Mouse (Mus musculus) adrenal gland, postnatal 0 days (tissue): ENCODE results near the gene Psd4. TPM values are rescaled to one million over a fixed set of nuclear protein-coding genes. Genes with fewer than 3 reads are reported as not detected.

Experiments
- polyA plus RNA-seq: library from polyadenylated mRNA; unstranded; fragments of >200 nt; fragmentation: Nextera tagmentation; extraction: Ambion mirVana; gene quantifications from 2 replicates; pipeline ENCODE4 v1.2.1, GENCODE M21; 2015

Psd4 gene
- 0.25 and 0.97 TPM in 2 replicates for polyA plus RNA-seq

GRCm38 (mm10) chr2:24367030-24367894 is at the start of gene Psd4:
TSS of gene Psd4 (plus strand) at chr2:24367580.

GRCm38 (mm10) chr2:24336545-24336944 is 30.8 kb upstream of the Psd4 start, which contains the start of gene Il1rn:
TSS of gene Il1rn (plus strand) at chr2:24336853.

Other genes with a start within 250 kb of the Psd4 start
- not detected in 2 replicates for gene Il1f8, start 214.4 kb upstream of the Psd4 start, polyA plus RNA-seq
- 0.15 and 0.19 TPM in 2 replicates for gene Il1f9, start 181.1 kb upstream of the Psd4 start, polyA plus RNA-seq
- gene Il1f6, start 152.2 kb upstream of the Psd4 start, polyA plus RNA-seq, result 0.58 TPM in 1 of 2 replicates, not detected in the other
- gene Il1f5, start 90.6 kb upstream of the Psd4 start, polyA plus RNA-seq, result 0.39 TPM in 1 of 2 replicates, not detected in the other
- gene Il1f10, start 76.4 kb upstream of the Psd4 start, polyA plus RNA-seq, result not detected in 2 replicates
- gene Il1rn, start 30.7 kb upstream of the Psd4 start, polyA plus RNA-seq, result 0.62 and 1.1 TPM in 2 replicates
- 0.66 and 9.7 TPM in 2 replicates for gene Pax8, start 108.0 kb downstream of the Psd4 start, polyA plus RNA-seq